Mouse (Mus musculus): ENCODE measurements around the gene Oasl2.

DNA sequence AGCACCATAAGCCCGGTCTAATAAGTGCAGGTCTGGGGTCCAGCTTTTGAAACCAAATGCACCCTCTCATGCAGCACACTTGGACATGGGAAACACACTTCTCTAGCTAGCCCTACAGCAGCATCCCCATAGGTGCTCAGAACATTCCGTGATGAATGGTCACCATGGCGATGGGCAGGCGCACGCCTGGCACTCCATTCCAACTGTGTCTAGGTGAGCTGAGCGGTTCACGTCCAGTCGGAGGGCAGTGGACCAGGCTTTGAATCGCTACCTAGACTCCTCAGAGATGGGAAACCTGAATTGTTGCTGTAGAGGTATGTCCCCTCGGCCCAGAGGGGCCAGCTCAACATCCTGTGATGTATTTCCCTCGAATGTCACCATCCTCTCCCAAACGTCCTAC lies 31.5 kb upstream of the Oasl2 start:
- TF ChIP-seq CTCF (IDR thresholded peaks at IDR 0.05; ENCODE audit: low read depth) (no peak), EP300 (IDR thresholded peaks at IDR 0.05; ENCODE audit: low read depth) (no peak)
